Mouse (Mus musculus) liver, adult (tissue): ENCODE results near the gene Ccdc155.

ENCODE experiments used
- GATA4 ChIP-seq: IDR thresholded peaks from 2 replicates; pipeline ENCODE4 v1.6.1; 2014; ENCODE audit warnings: mild to moderate bottlenecking, low read length; ENCODE audit not compliant: insufficient replicate concordance

Ccdc155 gene

DNA sequence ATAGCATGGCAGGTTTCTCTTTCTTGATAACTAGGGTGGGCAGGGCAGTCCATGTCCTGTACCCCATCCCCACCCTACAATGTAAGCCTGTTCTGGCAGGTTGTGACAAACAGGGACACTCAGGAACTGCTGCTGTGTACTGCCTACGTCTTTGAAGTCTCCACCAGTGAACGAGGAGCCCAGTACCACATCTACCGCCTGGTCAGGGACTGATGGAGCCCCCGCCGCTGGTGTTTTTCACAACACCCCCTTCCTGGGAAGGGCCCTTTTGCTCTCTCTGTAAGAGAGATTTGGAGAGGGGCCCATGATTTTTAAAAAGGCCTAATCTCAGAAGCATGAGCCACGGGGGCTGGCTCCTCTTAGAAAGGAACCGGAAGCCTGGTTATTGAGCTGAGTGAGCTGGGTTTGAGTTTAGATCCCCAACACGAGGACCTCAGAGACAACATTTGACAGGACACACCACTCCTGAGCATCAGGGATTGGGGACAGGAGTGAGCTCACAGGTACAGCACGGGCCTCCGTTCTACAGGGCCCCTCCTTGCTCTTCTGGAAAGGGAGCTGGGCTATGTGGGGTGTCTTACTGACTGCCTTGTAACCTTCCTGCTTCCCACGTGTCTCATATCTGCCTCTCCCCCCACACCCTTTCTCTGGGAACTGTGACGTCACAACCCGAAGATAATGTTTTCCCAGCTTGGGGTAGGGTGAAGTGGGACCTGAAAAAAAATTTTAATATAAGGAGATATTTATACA, 28.2 kb upstream of the Ccdc155 start:
- TF ChIP-seq GATA4 = no peak

DNA sequence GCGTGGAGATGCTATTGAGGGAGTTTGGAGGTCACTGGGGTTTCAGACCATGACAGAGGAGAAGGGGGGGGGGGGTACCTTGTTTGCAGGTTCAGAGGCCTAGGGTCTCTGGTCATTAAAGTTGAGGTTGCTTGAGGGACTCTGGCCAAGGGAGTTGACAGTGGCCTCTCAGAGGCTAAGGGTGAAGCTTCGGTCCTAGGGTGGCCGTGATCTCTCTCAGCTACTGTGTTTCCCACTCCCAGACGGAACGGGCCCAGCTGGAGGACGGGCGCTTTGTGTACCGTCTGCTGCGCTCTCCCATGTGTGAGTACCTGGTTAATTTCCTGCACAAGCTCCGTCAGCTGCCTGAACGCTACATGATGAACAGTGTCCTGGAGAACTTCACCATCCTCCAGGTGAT, 27.2 kb upstream of the Ccdc155 start:
- no peak for TF ChIP-seq GATA4

DNA sequence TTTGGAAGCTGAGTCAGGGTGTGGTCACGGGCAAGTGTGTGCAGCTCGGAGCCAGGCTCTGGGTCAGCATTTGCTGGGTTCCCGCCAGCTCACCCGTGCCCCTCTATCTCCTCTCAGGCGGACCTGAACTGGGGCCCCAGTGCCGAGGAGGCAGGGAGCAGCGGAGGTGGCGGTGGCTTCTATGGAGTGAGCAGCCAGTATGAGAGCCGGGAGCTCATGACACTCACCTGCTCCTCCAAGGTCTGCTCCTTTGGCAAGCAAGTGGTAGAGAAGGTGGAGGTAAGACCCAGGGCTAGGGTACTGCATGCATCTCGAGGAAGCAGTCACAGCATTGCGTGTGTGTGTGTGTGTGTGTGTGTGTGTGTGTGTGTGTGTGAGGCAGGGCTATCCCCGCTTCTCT, 26.5 kb upstream of the Ccdc155 start:
- TF ChIP-seq GATA4 = no peak

- TF ChIP-seq GATA4 = no peak
Observed at GRCm38 (mm10) chr7:45229459-45230203, 24.9 kb upstream of the Ccdc155 start.

DNA sequence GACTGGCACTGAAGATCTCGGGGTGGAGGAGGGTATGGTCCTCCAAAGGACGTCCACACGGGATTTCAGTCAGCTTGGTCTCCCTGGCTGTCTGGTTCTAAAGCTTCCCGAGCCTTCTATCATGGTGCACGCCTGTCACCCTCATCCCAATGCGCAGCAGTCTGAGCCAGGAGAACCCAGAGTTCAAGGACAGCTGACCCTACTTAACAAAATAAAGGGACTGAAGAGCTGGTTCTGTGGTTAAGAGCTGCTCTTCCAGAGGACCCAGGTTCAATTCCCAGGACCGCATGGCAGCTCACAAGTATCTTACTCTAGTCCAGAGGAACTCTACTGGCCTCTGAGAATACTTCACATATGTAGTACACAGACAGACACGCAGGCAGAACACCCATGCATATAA, 24.4 kb upstream of the Ccdc155 start:
- TF ChIP-seq GATA4 = no peak

- TF ChIP-seq GATA4 = no peak
Observed at GRCm38 (mm10) chr7:45228548-45228947, 23.9 kb upstream of the Ccdc155 start.

DNA sequence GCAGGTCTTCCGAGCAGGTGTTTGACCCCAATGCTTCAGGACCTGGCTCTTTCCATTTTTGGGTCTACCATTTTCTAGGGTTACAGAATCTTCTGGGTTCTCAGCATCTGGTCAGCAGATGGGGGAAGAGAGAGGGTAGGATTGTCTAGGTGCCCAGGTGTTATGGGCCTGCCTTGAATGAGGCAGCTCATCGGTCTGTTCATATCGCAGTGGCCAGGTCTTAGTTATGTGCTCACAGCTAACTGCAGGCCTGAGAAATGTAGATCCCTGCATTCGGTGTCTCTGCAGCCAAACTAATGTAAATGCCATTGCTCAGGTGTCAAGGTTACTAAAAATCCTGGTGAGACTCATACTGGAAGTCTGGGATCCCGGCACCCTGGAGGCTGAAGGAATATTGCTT, 21.7 kb upstream of the Ccdc155 start:
- no peak for TF ChIP-seq GATA4

DNA sequence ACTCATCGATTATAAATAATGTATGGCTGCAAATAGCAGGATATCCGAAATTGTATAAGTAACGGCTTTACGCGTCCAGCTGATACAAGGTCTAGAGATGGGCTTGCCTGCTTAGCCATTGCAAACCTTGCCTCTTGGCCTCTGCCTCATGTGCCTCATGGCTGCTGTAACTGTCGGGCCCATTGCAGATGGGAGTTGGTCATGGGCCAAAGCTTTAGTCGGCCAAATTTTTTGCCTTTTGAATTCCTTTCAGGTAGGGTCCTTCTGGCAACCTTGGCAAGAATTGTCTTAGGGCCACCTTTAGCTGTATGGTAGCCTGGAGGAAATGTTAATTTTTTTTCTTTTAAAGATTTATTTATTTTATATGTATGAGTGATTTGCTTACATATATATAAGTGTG, 20.1 kb upstream of the Ccdc155 start:
- TF ChIP-seq GATA4 = no peak

DNA sequence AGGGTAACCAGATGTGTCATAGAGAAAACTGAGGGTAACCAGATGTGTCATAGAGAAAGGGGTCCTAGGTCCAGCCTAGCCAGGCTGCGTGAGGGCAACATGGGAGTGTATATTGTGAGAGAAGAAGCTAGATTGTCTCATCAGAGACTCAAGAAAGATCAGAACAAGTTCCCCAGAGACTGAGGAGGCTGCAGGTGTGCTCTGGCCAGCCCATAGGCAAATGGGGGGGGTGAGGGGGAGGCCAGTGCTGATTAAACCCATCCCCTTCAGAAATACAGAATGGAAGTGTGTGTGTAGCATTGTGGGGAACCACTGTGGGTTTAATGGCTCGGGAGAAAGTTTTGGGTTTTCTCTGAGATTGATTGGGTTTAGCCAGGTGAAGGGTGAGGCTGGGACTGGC, 17.0 kb upstream of the Ccdc155 start:
- no peak for TF ChIP-seq GATA4

DNA sequence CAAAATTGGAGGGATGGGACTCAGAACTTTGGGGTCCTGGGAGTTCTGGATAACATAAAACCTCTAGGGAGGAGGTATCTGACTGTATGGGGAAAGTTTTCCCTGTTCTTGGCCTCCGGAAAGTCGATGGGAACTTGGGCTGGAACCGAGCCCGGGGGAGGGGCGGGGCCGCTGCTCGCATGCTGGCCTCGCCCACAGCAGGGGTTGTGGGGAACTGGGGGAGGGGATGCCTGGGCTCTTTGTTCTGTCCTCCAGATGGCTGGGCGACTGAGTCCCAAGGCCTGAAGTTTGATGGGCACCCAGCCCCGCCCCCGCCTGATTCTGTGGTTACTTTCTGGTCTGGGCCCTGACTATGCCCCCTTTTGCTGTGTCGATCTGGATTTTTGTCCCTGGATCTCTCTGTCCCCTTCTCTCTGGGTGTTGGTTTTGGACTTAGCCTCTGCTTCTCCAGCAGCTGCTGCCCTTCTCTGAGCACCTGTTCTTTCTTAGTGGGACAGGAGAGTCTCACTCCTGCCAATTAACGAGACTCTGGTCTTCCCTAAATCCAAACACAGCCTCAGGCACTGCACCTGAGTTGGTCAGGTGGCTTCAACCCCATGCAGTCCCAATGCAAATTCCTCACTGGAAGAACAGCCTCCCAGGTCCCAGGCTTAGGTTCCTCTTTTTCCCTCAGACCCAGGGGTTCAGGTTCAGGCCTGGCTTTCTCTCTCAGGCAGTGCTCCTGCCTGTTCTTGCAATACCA, 11.9 kb upstream of the Ccdc155 start:
- no peak for TF ChIP-seq GATA4

DNA sequence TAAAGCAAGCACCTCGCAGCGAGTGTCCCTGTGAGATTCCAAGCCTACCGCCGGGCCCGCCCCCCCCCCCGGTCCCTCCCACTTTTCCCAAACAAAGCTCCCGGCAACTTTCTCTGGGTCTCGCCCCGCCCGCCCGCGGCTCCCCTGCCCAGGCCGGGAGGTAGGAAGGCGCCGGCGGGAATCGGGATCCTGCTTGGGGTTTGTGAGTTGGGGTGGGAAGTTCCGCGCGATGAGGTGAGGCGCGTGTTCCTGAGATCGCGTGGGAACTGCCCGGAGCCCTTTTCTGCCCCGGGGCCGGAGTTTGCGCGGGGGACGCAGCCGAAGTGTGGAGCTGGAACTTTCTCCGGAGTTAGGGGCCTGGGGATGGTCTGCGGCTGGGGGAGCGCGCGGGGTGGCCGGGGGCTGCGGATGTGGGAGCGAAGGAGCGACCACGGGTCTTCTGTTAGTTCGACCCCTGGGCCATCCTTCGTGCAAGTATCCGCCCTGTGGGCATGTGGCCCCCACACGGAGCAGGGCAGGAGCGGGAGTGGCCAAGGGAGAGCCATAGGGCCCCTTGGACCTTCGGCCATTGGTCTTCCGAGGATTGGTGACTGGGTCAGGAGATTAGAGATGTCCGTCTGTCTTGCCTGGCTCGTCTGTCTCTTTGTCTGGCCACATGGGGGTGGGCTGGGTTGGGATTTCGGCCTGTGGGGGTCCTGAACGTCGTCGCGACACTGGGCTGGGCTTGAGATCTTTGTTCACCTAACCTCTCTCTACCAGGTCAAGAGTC, 11.2 kb upstream of the Ccdc155 start, which contains the start of gene Tead2:
Gene Tead2 (plus strand): TSS at position 81 of the 769 bp plus-strand sequence.
- no peak for TF ChIP-seq GATA4

- TF ChIP-seq GATA4 = no peak
Observed at GRCm38 (mm10) chr7:45213708-45214107, 9.0 kb upstream of the Ccdc155 start.

DNA sequence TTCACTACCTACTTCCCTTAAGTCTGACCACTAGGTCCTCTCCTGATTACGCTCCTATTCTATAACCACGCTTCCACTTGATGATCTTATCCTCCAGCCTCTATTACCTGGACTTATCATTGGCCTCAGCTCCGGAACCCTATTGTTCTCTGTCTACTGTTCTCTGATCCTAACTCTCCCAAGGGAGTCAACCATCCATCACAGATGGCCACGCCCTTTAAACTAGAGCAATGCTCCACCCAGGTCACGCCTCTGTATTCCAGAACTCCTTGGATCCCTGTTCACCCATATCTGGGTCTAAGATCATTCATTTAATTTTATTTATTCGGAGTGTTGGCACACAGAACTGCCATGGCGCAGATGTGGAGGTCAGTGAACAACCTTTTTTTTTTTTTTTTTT, 7.7 kb upstream of the Ccdc155 start:
- TF ChIP-seq GATA4 = no peak

DNA sequence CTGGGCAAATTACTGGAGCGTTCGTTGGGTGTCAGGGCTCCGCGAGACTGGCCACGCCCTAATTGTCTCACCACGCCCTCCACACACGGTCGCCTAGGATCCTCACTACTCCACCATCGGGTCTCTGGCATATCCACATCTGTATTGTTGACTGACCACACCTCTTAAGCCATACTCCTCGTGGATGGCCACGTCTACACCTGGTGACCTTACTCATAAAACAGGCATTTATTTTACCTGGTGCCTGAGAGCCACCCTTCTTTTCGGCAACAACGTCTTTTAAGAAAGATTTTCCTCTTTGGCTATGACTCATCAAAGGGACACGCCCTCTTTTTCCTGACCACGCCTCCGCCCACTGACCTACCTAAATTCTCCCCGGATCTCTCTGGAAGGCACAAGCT, 7.2 kb upstream of the Ccdc155 start, which contains the start of gene Dkkl1:
Gene Dkkl1 (minus strand): TSS at position 297 of the 401 bp plus-strand sequence.
- TF ChIP-seq GATA4 = no peak

GRCm38 (mm10) chr7:45211070-45211469, 6.4 kb upstream of the Ccdc155 start:
- no peak for TF ChIP-seq GATA4
